Mouse (Mus musculus): ENCODE results near the gene Sipa1l3. TPM values are rescaled to one million over a fixed set of nuclear protein-coding genes. Genes with fewer than 3 reads are reported as not detected.

The Sipa1l3 gene
- total RNA-seq, 2 experiments from 2014 or later = 7.8 to 13.1 TPM

GRCm38 (mm10) chr7:29426056-29426455 lies 92.4 kb downstream of the Sipa1l3 start:
- intact Hi-C loops (cut with DNase I; ENCODE audit: low total_unique reads) = no loop called here
- DNase-seq = no peak

GRCm38 (mm10) chr7:29425413-29425827 lies 93.0 kb downstream of the Sipa1l3 start:
- intact Hi-C loops (cut with DNase I; ENCODE audit: low total_unique reads) = no loop called here

GRCm38 (mm10) chr7:29424690-29425089 lies 93.8 kb downstream of the Sipa1l3 start:
- DNase-seq = no peak

More at GRCm38 (mm10) chr7:29425413-29425827, 93.0 kb downstream of the Sipa1l3 start:
- no peak for DNase-seq

GRCm38 (mm10) chr7:29421909-29422244 lies 96.6 kb downstream of the Sipa1l3 start:
- no peak for DNase-seq
- intact Hi-C loops (cut with DNase I; ENCODE audit: low total_unique reads) = no loop called here

More at GRCm38 (mm10) chr7:29424690-29425089, 93.8 kb downstream of the Sipa1l3 start:
- intact Hi-C loops (cut with DNase I; ENCODE audit: low total_unique reads) = no loop called here

- intact Hi-C loops (cut with DNase I; ENCODE audit: low total_unique reads) = no loop called here
- no peak for DNase-seq
Observed at GRCm38 (mm10) chr7:29421240-29421908, 97.1 kb downstream of the Sipa1l3 start.

- no peak for DNase-seq
- intact Hi-C loops (cut with DNase I; ENCODE audit: low total_unique reads) = no loop called here
Observed at GRCm38 (mm10) chr7:29419836-29420235, 98.6 kb downstream of the Sipa1l3 start.

- no peak for DNase-seq
- intact Hi-C loops (cut with DNase I; ENCODE audit: low total_unique reads) = no loop called here
Observed at GRCm38 (mm10) chr7:29418231-29418630, 100.2 kb downstream of the Sipa1l3 start.

- intact Hi-C loops (cut with DNase I; ENCODE audit: low total_unique reads) = no loop called here
- no peak for DNase-seq
Observed at GRCm38 (mm10) chr7:29417332-29418069, 100.9 kb downstream of the Sipa1l3 start.

- DNase-seq = no peak
- intact Hi-C loops (cut with DNase I; ENCODE audit: low total_unique reads) = no loop called here
Observed at GRCm38 (mm10) chr7:29416906-29417305, 101.5 kb downstream of the Sipa1l3 start.

- intact Hi-C loops (cut with DNase I; ENCODE audit: low total_unique reads) = no loop called here
- no peak for DNase-seq
Observed at GRCm38 (mm10) chr7:29411838-29412580, 106.4 kb downstream of the Sipa1l3 start.

- intact Hi-C loops (cut with DNase I; ENCODE audit: low total_unique reads) = no loop called here
- no peak for DNase-seq
Observed at GRCm38 (mm10) chr7:29411216-29411816, 107.1 kb downstream of the Sipa1l3 start.

GRCm38 (mm10) chr7:29410402-29410801 lies 108.0 kb downstream of the Sipa1l3 start:
- no peak for DNase-seq
- intact Hi-C loops (cut with DNase I; ENCODE audit: low total_unique reads) = no loop called here

- intact Hi-C loops (cut with DNase I; ENCODE audit: low total_unique reads) = no loop called here
Observed at GRCm38 (mm10) chr7:29406855-29407254, 111.6 kb downstream of the Sipa1l3 start.

GRCm38 (mm10) chr7:29404126-29404525 lies 114.3 kb downstream of the Sipa1l3 start:
- intact Hi-C loops (cut with DNase I; ENCODE audit: low total_unique reads) = no loop called here

More at GRCm38 (mm10) chr7:29406855-29407254, 111.6 kb downstream of the Sipa1l3 start:
- no peak for DNase-seq

GRCm38 (mm10) chr7:29402015-29402414 lies 116.4 kb downstream of the Sipa1l3 start:
- DNase-seq = no peak
- intact Hi-C loops (cut with DNase I; ENCODE audit: low total_unique reads) = no loop called here

More at GRCm38 (mm10) chr7:29404126-29404525, 114.3 kb downstream of the Sipa1l3 start:
- DNase-seq = no peak

- intact Hi-C loops (cut with DNase I; ENCODE audit: low total_unique reads) = no loop called here
- no peak for DNase-seq
Observed at GRCm38 (mm10) chr7:29400451-29400850, 118.0 kb downstream of the Sipa1l3 start.

GRCm38 (mm10) chr7:29399056-29399455 lies 119.4 kb downstream of the Sipa1l3 start:
- intact Hi-C loops (cut with DNase I; ENCODE audit: low total_unique reads) = no loop called here

GRCm38 (mm10) chr7:29397486-29397885 lies 121.0 kb downstream of the Sipa1l3 start:
- intact Hi-C loops (cut with DNase I; ENCODE audit: low total_unique reads) = no loop called here
- DNase-seq = no peak

More at GRCm38 (mm10) chr7:29399056-29399455, 119.4 kb downstream of the Sipa1l3 start:
- DNase-seq = no peak

GRCm38 (mm10) chr7:29396943-29397340 lies 121.5 kb downstream of the Sipa1l3 start:
- intact Hi-C loops (cut with DNase I; ENCODE audit: low total_unique reads) = no loop called here
- no peak for DNase-seq
